Mouse (Mus musculus): Measurements from ENCODE around the gene Tiam1.

DNA sequence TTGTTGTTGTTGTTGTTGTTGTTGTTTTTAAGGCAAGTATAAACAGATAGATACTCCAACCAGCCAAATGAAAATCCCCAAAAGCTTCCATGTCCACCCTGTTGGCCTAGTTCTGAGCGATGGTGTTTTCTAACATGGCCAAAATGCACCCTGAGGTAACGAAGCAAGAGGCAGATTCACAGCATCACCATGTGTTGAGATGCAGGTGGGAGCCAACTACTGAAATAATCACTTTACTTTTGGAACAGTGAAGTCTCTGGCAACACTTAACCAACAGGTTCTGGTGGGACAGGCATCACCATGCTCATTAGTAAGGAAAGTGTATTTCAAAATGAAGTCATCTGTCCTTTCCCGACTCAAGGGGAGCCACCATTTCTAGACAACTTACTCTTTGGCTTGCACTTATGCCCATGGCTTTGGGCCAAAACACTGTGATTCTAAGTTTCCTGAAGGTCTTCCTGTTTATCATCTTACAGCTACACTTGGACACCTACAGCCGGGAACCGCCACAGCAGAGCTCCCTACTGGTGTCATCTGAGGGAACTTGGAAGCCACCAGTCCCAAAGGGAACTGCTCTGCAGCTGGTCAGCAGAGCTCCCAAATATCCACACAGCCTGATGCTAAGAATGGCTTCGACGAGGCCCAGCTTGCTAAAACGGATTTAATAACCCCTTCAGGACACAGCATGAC lies 230.7 kb downstream of the Tiam1 start:
- TF ChIP-seq CTCF (IDR thresholded peaks at IDR 0.05), result no peak
- TF ChIP-seq EP300 (IDR thresholded peaks at IDR 0.05), result no peak
